Mouse (Mus musculus): ENCODE measurements around the gene Elmo1. TPM values are rescaled to one million over a fixed set of nuclear protein-coding genes. Genes with fewer than 3 reads are reported as not detected.

The Elmo1 gene
- total and polyA plus RNA-seq, 2 experiments from 2014 or later, result 6.5 to 17.9 TPM

DNA sequence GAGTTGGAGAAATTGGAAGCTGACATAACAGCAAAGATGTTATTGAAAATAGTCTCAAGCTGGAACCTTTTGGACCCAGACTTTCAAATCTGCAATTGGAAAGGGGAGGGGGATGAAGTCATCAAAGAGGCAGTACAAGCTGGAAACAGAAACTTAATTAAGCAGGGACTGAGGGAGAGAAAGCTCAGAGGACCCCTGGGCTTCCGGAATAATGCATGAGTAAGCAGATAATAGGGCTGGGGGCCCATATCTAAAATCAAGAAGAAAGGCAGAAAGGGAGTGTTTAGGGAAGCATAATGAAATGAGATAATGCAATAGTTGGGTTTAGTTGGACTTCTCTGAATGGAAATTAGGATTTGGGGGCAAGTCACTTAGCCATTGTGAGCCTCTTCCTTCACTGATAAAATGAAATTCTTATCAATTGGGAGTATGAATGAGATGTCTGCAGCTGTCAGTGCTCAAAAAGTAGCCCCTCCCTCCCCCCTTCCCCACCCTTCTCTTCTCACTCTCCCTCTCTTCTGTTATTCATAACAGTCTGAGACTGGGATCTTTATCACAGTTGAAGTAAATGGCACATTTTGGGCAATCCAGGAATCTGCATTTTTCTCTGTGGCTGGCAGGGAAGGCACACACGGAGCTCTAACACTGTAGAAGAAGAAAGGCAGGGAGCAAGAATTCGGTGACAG lies 518.8 kb downstream of the Elmo1 start:
- H3K27ac ChIP-seq (ENCODE audit: low read depth), result no peak overlapping the region
- 60% methylated on average over 3 of the region's 3 CpGs for WGBS
- no peaks in the 10 kb centered on the region for H3K9me3 ChIP-seq (replicated peaks; ENCODE audit: control insufficient read depth, low read length)
- H3K36me3 ChIP-seq (replicated peaks; ENCODE audit: control insufficient read depth, insufficient read depth, low read length), result no peaks in the 10 kb centered on the region
- no peak for TF ChIP-seq EP300 (IDR thresholded peaks at IDR 0.05; ENCODE audit: low read depth)
- peaks cover 6% of the 10 kb centered on the region; the same call in 1 of the 2 replicates for H3K4me1 ChIP-seq (ENCODE audit: control insufficient read depth, insufficient read depth)
- H3K9ac ChIP-seq (replicated peaks; ENCODE audit: low read depth, low read length), result no peak overlapping the region
- no peak for DNase-seq (ENCODE audit: low spot score)
- no peak for ATAC-seq (ENCODE audit: insufficient read depth, low read depth)
- H3K4me2 ChIP-seq (ENCODE audit: low read depth, low read length), result no peak overlapping the region
- H3K27me3 ChIP-seq (ENCODE audit: control insufficient read depth, insufficient read depth, low read length), result no peaks in the 10 kb centered on the region
- no peak overlapping the region for H3K4me3 ChIP-seq (ENCODE audit: low read depth, low read length)

DNA sequence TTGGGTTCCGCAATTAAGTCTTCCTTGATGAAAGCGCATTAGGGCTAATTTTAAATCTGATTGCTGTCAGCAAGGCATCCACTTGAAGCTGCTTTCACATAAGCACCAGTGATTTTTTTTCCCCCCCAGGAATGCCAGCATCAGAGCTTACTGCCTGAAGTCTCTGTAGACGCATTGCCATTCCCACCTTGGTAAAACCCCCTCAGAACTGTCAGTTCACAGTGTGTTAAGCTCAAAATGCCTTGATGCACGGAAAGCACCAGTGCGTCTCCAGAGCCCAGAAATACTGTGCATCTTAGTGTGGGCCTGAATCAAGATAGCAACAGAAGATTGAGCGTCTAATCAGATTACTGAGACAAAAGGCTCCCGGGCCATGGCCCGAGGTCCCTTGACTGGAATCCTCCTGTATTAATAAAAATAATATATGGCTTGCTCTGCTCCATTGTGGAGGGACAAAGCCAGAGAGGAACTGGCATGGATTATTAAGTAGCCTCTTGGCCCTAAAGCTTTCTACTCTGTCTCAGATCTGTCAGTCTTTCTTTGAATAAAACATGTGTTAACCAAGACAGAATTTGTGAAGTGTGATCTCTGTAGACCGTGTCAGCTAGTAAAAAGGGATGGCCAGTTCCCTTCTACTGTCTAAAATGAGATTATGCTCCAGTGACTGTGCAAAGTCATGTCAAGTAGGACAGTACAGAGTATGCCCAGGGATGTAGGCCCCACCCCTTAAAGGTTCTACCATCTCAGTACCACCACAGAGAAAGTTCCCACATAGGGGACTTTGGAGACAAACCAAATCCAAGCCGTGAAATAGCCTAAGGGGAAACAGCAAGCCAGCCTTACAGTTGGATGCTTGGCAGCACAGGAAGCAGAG lies 525.4 kb downstream of the Elmo1 start:
- no peak overlapping the region for H3K4me3 ChIP-seq (ENCODE audit: low read depth, low read length)
- TF ChIP-seq EP300 (IDR thresholded peaks at IDR 0.05; ENCODE audit: low read depth) (no peak), CTCF (IDR thresholded peaks at IDR 0.05; ENCODE audit: low read depth) (no peak)
- H3K9ac ChIP-seq (replicated peaks; ENCODE audit: low read depth, low read length), result no peak overlapping the region
- WGBS, result 66% methylated on average over 10 of the region's 10 CpGs
- no peak overlapping the region for H3K4me2 ChIP-seq (ENCODE audit: low read depth, low read length)
- H3K9me3 ChIP-seq (replicated peaks; ENCODE audit: control insufficient read depth, low read length), result no peaks in the 10 kb centered on the region
- H3K36me3 ChIP-seq (replicated peaks; ENCODE audit: control insufficient read depth, insufficient read depth, low read length), result no peaks in the 10 kb centered on the region
- no peak for ATAC-seq (ENCODE audit: insufficient read depth, low read depth)
- H3K27ac ChIP-seq (ENCODE audit: low read depth), result no peak overlapping the region
- DNase-seq (ENCODE audit: low spot score), result no peak
- H3K27me3 ChIP-seq (ENCODE audit: control insufficient read depth, insufficient read depth, low read length), result no peaks in the 10 kb centered on the region
- H3K4me1 ChIP-seq (ENCODE audit: control insufficient read depth, insufficient read depth), result peaks cover 6% of the 10 kb centered on the region; the same call in 1 of the 2 replicates

DNA sequence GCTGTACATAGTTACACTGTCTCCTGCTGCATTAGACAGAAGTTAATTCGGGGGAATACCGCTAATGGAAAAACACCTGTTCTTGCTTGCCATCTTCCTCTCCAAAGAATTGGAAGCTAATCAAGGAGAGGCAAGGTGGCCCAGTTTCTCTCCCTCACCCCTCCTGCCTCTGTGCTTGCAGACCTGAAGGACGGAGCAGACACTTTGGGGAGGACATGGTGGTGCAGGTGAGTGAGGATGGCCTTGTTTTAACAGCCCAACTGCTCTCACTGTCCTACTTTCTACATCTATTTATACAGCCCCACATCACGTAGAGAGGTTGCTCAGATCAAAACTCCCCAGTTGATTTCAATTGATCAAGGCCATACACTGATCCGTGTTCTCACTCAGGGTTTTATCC lies 529.5 kb downstream of the Elmo1 start:
- H3K4me1 ChIP-seq (ENCODE audit: control insufficient read depth, insufficient read depth), result no peaks in the 10 kb centered on the region
- WGBS, result 79% methylated on average over 5 of the region's 5 CpGs
- H3K4me3 ChIP-seq (ENCODE audit: low read depth, low read length), result no peak overlapping the region
- TF ChIP-seq CTCF (IDR thresholded peaks at IDR 0.05; ENCODE audit: low read depth), result no peak
- no peak for TF ChIP-seq EP300 (IDR thresholded peaks at IDR 0.05; ENCODE audit: low read depth)
- no peak for DNase-seq (ENCODE audit: low spot score)
- no peak overlapping the region for H3K27ac ChIP-seq (ENCODE audit: low read depth)
- no peak overlapping the region for H3K9ac ChIP-seq (replicated peaks; ENCODE audit: low read depth, low read length)
- H3K36me3 ChIP-seq (replicated peaks; ENCODE audit: control insufficient read depth, insufficient read depth, low read length), result no peaks in the 10 kb centered on the region
- H3K27me3 ChIP-seq (ENCODE audit: control insufficient read depth, insufficient read depth, low read length), result no peaks in the 10 kb centered on the region
- H3K9me3 ChIP-seq (replicated peaks; ENCODE audit: control insufficient read depth, low read length), result no peaks in the 10 kb centered on the region
- no peak overlapping the region for H3K4me2 ChIP-seq (ENCODE audit: low read depth, low read length)
- ATAC-seq (ENCODE audit: insufficient read depth, low read depth), result no peak

DNA sequence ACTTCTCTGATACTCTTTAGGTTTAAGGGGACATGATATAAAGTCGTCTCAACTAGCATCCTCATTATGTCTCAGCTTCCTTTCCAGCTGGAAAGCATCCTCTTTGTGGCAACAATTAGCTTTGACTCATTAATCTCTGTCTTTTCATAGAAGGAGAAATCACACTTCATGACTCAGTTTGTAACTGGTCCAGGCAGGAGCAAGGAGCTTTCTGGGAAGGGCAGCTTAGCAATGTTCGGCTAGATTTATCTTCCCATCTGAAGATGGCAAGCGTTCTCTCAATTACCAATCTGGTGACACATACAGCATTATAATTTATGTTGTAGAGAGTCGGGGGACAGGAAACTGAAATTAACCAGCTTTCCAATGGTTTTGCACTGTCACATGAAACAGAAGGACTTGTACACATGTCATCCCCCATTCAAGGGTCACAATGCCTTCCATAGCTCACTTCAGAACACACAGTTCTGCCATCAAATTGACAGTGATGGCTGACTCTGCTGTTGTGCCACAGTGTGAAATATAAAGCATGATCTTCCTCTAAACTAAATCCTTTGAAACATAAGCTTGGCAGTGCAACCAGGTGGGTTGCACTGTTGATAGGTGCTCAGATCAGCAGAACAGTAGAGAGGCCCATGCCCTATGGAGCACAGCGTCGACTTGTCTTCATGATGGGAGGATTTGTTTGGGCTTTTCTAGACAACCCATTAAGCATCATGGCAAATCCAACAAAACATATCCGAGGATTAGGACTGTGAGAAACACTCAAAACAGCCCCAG lies 532.9 kb downstream of the Elmo1 start:
- Histone ChIP-seq H3K4me1 (ENCODE audit: control insufficient read depth, insufficient read depth) (no peaks in the 10 kb centered on the region), H3K27ac (ENCODE audit: low read depth) (no peak overlapping the region), H3K9ac (replicated peaks; ENCODE audit: low read depth, low read length) (no peak overlapping the region), H3K4me2 (ENCODE audit: low read depth, low read length) (no peak overlapping the region), H3K36me3 (replicated peaks; ENCODE audit: control insufficient read depth, insufficient read depth, low read length) (no peaks in the 10 kb centered on the region), H3K4me3 (ENCODE audit: low read depth, low read length) (no peak overlapping the region), H3K9me3 (replicated peaks; ENCODE audit: control insufficient read depth, low read length) (peaks cover 8% of the 10 kb centered on the region; the same call in 1 of the 2 replicates), H3K27me3 (ENCODE audit: control insufficient read depth, insufficient read depth, low read length) (no peaks in the 10 kb centered on the region)
- 75% methylated on average over 7 of the region's 7 CpGs for WGBS
- no peak for ATAC-seq (ENCODE audit: insufficient read depth, low read depth)
- TF ChIP-seq EP300 (IDR thresholded peaks at IDR 0.05; ENCODE audit: low read depth) (no peak), CTCF (IDR thresholded peaks at IDR 0.05; ENCODE audit: low read depth) (no peak)
- DNase-seq (ENCODE audit: low spot score), result no peak

DNA sequence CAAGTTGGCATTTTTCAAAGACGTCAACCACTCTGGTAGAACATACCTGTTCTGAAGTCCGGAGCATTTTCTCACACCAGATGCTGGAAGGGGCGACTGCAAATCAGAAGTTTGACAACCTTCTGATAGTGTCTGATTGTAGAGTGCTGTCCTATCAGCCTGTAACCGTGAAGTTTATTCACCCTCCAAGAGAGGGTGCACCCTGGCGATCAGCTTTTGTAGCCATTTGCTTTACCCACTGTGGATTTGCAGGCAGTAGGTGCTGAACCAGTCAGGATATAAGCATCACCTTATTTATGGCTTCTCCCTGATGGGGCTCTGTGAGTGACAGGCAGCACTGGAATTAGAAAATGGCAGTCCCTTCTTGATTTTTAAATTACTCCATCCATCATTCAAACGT lies 537.4 kb downstream of the Elmo1 start:
- no peaks in the 10 kb centered on the region for H3K36me3 ChIP-seq (replicated peaks; ENCODE audit: control insufficient read depth, insufficient read depth, low read length)
- peaks cover 8% of the 10 kb centered on the region; the same call in 1 of the 2 replicates for H3K9me3 ChIP-seq (replicated peaks; ENCODE audit: control insufficient read depth, low read length)
- H3K4me3 ChIP-seq (ENCODE audit: low read depth, low read length), result no peak overlapping the region
- 71% methylated on average over 6 of the region's 6 CpGs for WGBS
- no peak for DNase-seq (ENCODE audit: low spot score)
- H3K9ac ChIP-seq (replicated peaks; ENCODE audit: low read depth, low read length), result no peak overlapping the region
- no peak overlapping the region for H3K4me2 ChIP-seq (ENCODE audit: low read depth, low read length)
- H3K27ac ChIP-seq (ENCODE audit: low read depth), result no peak overlapping the region
- no peaks in the 10 kb centered on the region for H3K27me3 ChIP-seq (ENCODE audit: control insufficient read depth, insufficient read depth, low read length)
- ATAC-seq (ENCODE audit: insufficient read depth, low read depth), result no peak
- no peaks in the 10 kb centered on the region for H3K4me1 ChIP-seq (ENCODE audit: control insufficient read depth, insufficient read depth)
- no peak for TF ChIP-seq CTCF (IDR thresholded peaks at IDR 0.05; ENCODE audit: low read depth)
- no peak for TF ChIP-seq EP300 (IDR thresholded peaks at IDR 0.05; ENCODE audit: low read depth)
